Mouse (Mus musculus) midbrain, embryonic 14.5 days (tissue): ENCODE results near the gene Ciao2a. TPM values are rescaled to one million over a fixed set of nuclear protein-coding genes. Genes with fewer than 3 reads are reported as not detected.

Experiments
- ATAC-seq: fragments of 200-750 bp; cut with Nextera tagmentation; 2 replicates; pipeline ENCODE4 v1.8.0; 2017; ENCODE audit warnings: moderate number of reproducible peaks, moderate library complexity; ENCODE audit not compliant: low FRiP score, low TSS enrichment
- DNase-seq: peaks from one replicate; pipeline ENCODE4 v3.0.0-alpha.2; 2015
- H3K27ac ChIP-seq: fragments of 300-500 bp; sonication (generic); replicated peaks from 2 replicates; pipeline ENCODE4 v1.5.1; 2014; ENCODE audit warnings: mild to moderate bottlenecking, low read depth, low read length, moderate library complexity
- H3K27me3 ChIP-seq: fragments of 300-500 bp; sonication (generic); 2 replicates; pipeline ENCODE4 v1.6.1; 2014; ENCODE audit warnings: low read length, control low read depth, mixed read lengths; ENCODE audit not compliant: control insufficient read depth, insufficient read depth
- H3K36me3 ChIP-seq: fragments of 300-500 bp; sonication (generic); 2 replicates; pipeline ENCODE4 v1.6.1; 2014; ENCODE audit warnings: low read length, control low read depth; ENCODE audit not compliant: control insufficient read depth, insufficient read depth
- H3K4me1 ChIP-seq: fragments of 300-500 bp; sonication (generic); 2 replicates; pipeline ENCODE4 v1.6.1; 2014; ENCODE audit warnings: mild to moderate bottlenecking, antibody characterized with exemption, low read length, control low read depth; ENCODE audit not compliant: control insufficient read depth, insufficient read depth
- H3K4me2 ChIP-seq: fragments of 300-500 bp; sonication (generic); 2 replicates; pipeline ENCODE4 v1.6.1; 2014; ENCODE audit warnings: mild to moderate bottlenecking, low read length, moderate library complexity
- H3K4me3 ChIP-seq: fragments of 300-500 bp; sonication (generic); replicated peaks from 2 replicates; pipeline ENCODE4 v1.5.1; 2014; ENCODE audit warnings: low read depth, low read length
- H3K9ac ChIP-seq: fragments of 300-500 bp; sonication (generic); replicated peaks from 2 replicates; pipeline ENCODE4 v1.6.1; 2014; ENCODE audit warnings: mild to moderate bottlenecking, low read length, moderate library complexity
- H3K9me3 ChIP-seq: fragments of 300-500 bp; sonication (generic); 2 replicates; pipeline ENCODE4 v1.6.1; 2016; ENCODE audit warnings: low read length, control low read depth, mixed read lengths; ENCODE audit not compliant: control insufficient read depth
- WGBS: fragments of 180-500 bp; shearing (Covaris S2); extraction: QIAGEN DNeasy Blood & Tissue Kit; methylation state at CpG from one replicate; pipeline ENCODE4 v1.1.7; 2014; 5-methylcytosine and 5-hydroxymethylcytosine counted together
- polyA plus RNA-seq: library from polyadenylated mRNA; unstranded; fragments of >200 nt; fragmentation: Nextera tagmentation; extraction: Ambion mirVana; gene quantifications from 2 replicates; pipeline ENCODE4 v1.2.1, GENCODE M21; 2014

The Ciao2a gene
- polyA plus RNA-seq, 1 experiment from 2014 or later = 76.2 TPM

GRCm38 (mm10) chr9:66179795-66180194 lies 53.4 kb downstream of the Ciao2a start:
- DNase-seq = no peak
- H3K9me3 ChIP-seq = no peaks in the 10 kb centered on the region
- no peak overlapping the region for H3K9ac ChIP-seq
- 92% methylated on average over 6 of the region's 6 CpGs for WGBS
- H3K4me2 ChIP-seq = no peak overlapping the region
- H3K36me3 ChIP-seq = no peaks in the 10 kb centered on the region
- no peaks in the 10 kb centered on the region for H3K4me1 ChIP-seq
- no peak for ATAC-seq
- no peaks in the 10 kb centered on the region for H3K27me3 ChIP-seq
- H3K27ac ChIP-seq = no peak overlapping the region
- no peak overlapping the region for H3K4me3 ChIP-seq

- no peak overlapping the region for H3K4me2 ChIP-seq
- no peak overlapping the region for H3K27ac ChIP-seq
- DNase-seq = no peak
- no peaks in the 10 kb centered on the region for H3K27me3 ChIP-seq
- no peak overlapping the region for H3K9ac ChIP-seq
- WGBS = 87% methylated on average over 4 of the region's 4 CpGs
- H3K4me1 ChIP-seq = no peaks in the 10 kb centered on the region
- H3K4me3 ChIP-seq = no peak overlapping the region
- no peaks in the 10 kb centered on the region for H3K9me3 ChIP-seq
- no peaks in the 10 kb centered on the region for H3K36me3 ChIP-seq
- ATAC-seq = no peak
Measured at GRCm38 (mm10) chr9:66181126-66181825, 54.9 kb downstream of the Ciao2a start.

GRCm38 (mm10) chr9:66181826-66182678 lies 55.6 kb downstream of the Ciao2a start:
- H3K9ac ChIP-seq = no peak overlapping the region

GRCm38 (mm10) chr9:66182679-66182993 lies 56.2 kb downstream of the Ciao2a start:
- Histone ChIP-seq H3K9ac (no peak overlapping the region), H3K27me3 (no peaks in the 10 kb centered on the region), H3K36me3 (no peaks in the 10 kb centered on the region), H3K27ac (no peak overlapping the region), H3K4me2 (no peak overlapping the region), H3K4me3 (no peak overlapping the region), H3K4me1 (peaks cover 5% of the 10 kb centered on the region; the same call in 1 of the 2 replicates), H3K9me3 (no peaks in the 10 kb centered on the region)
- 78% methylated on average over 3 of the region's 3 CpGs for WGBS
- ATAC-seq (no peak), DNase-seq (no peak)

More at GRCm38 (mm10) chr9:66181826-66182678, 55.6 kb downstream of the Ciao2a start:
- DNase-seq = no peak
- H3K4me2 ChIP-seq = no peak overlapping the region
- H3K4me3 ChIP-seq = no peak overlapping the region
- H3K4me1 ChIP-seq = peaks cover 5% of the 10 kb centered on the region; the same call in 1 of the 2 replicates
- no peaks in the 10 kb centered on the region for H3K36me3 ChIP-seq
- 73% methylated on average over 11 of the region's 11 CpGs for WGBS
- no peaks in the 10 kb centered on the region for H3K9me3 ChIP-seq
- ATAC-seq = no peak
- H3K27ac ChIP-seq = no peak overlapping the region
- H3K27me3 ChIP-seq = no peaks in the 10 kb centered on the region

- DNase-seq = no peak
- ATAC-seq = no peak
- 82% methylated on average over 3 of the region's 3 CpGs for WGBS
Measured at GRCm38 (mm10) chr9:66183023-66183422, 56.6 kb downstream of the Ciao2a start.

GRCm38 (mm10) chr9:66184572-66184971 lies 58.2 kb downstream of the Ciao2a start:
- no peaks in the 10 kb centered on the region for H3K27me3 ChIP-seq
- H3K27ac ChIP-seq = no peak overlapping the region
- no peaks in the 10 kb centered on the region for H3K9me3 ChIP-seq
- H3K4me2 ChIP-seq = no peak overlapping the region
- no peaks in the 10 kb centered on the region for H3K36me3 ChIP-seq
- ATAC-seq (no peak), DNase-seq (no peak)
- WGBS = 68% methylated on average over 5 of the region's 5 CpGs
- H3K4me3 ChIP-seq = no peak overlapping the region
- H3K4me1 ChIP-seq = peaks cover 5% of the 10 kb centered on the region; the same call in 1 of the 2 replicates
- no peak overlapping the region for H3K9ac ChIP-seq

More at GRCm38 (mm10) chr9:66183023-66183422, 56.6 kb downstream of the Ciao2a start:
- peaks cover 5% of the 10 kb centered on the region; the same call in 1 of the 2 replicates for H3K4me1 ChIP-seq
- no peak overlapping the region for H3K9ac ChIP-seq
- no peak overlapping the region for H3K4me2 ChIP-seq
- H3K27ac ChIP-seq = no peak overlapping the region
- H3K27me3 ChIP-seq = no peaks in the 10 kb centered on the region
- H3K4me3 ChIP-seq = no peak overlapping the region
- no peaks in the 10 kb centered on the region for H3K9me3 ChIP-seq
- no peaks in the 10 kb centered on the region for H3K36me3 ChIP-seq

- no peaks in the 10 kb centered on the region for H3K36me3 ChIP-seq
- peak; percentile 29 for DNase-seq
Measured at GRCm38 (mm10) chr9:66186426-66186825, 60.0 kb downstream of the Ciao2a start.

More at GRCm38 (mm10) chr9:66186426-66186825, 60.0 kb downstream of the Ciao2a start:
- Histone ChIP-seq H3K4me2 (no peak overlapping the region), H3K4me3 (no peak overlapping the region), H3K9me3 (no peaks in the 10 kb centered on the region), H3K27me3 (no peaks in the 10 kb centered on the region), H3K9ac (no peak overlapping the region), H3K27ac (no peak overlapping the region), H3K4me1 (peaks cover 5% of the 10 kb centered on the region; the same call in 1 of the 2 replicates)
- WGBS = 7% methylated on average over 6 of the region's 6 CpGs
- no peak for ATAC-seq
